9 mouse cellular contexts compared by ENCODE assay signal in genomic region chr7:27164112-27164947, GRCm38 (mm10). TPM values are rescaled to one million over a fixed set of nuclear protein-coding genes. Genes with fewer than 3 reads are reported as not detected.
DNase-seq lines count a peak whose midpoint lies in the region; ATAC-seq and TF ChIP-seq lines count a peak whose summit lies in the region.
"Had no signal": no experiment of that assay in that cellular context is flagged by ENCODE, and none has a peak within 500 bp of the region (broad histone marks: within the 10 kb centered on the region; RNA-seq: fewer than 3 reads in every experiment).

No protein-coding gene starts in this region.

- no peak for TF ChIP-seq POLR2A in cerebellum, adult 2 months (IDR thresholded peaks at IDR 0.05; ENCODE audit: borderline replicate concordance, insufficient read depth, low read length)

- H3K4me2 ChIP-seq in liver, embryonic 14.5 days (ENCODE audit: low read depth) = peak overlapping the region; percentile 8; the same call in 1 of the 2 replicates

- TF ChIP-seq EP300 in liver, embryonic 14.5 days (IDR thresholded peaks at IDR 0.05; ENCODE audit: low read depth) = no peak

- peak overlapping the region; percentile 95 for H3K4me3 ChIP-seq in cerebellum, adult 2 months (replicated peaks; ENCODE audit: insufficient read depth, low read depth, low read length)
- H3K4me3 ChIP-seq in hindbrain, embryonic 10.5 days = peak overlapping the region; percentile 69
- no peak overlapping the region for H3K4me3 ChIP-seq in liver, embryonic 14.5 days (ENCODE audit: insufficient read depth in 1 of 2, low read depth in 2 of 2, low read length in 2 of 2)

- H3K9me3 ChIP-seq in hindbrain, embryonic 10.5 days = no peaks in the 10 kb centered on the region
- no peaks in the 10 kb centered on the region for H3K9me3 ChIP-seq in liver, embryonic 14.5 days (ENCODE audit: control insufficient read depth, low read length)

- H3K36me3 ChIP-seq in hindbrain, embryonic 10.5 days = peaks cover 59% of the 10 kb centered on the region
- no peaks in the 10 kb centered on the region for H3K36me3 ChIP-seq in liver, embryonic 14.5 days (replicated peaks; ENCODE audit: control insufficient read depth, insufficient read depth, low read depth)

- ATAC-seq in liver, embryonic 14.5 days (ENCODE audit: insufficient read depth) = no peak
- no peak for ATAC-seq in megakaryocyte progenitor cell, adult 5-6 weeks (replicated peaks; ENCODE audit: poor library complexity)

- peak; percentile 47 for DNase-seq in layer of hippocampus, adult 11-12 months (ENCODE audit: low spot score)
- no peak for DNase-seq in layer of hippocampus, adult 9-10 months (ENCODE audit: low spot score)
- DNase-seq in cerebellum, adult 2 months = peak; percentile 62 to 70
- no peak for DNase-seq in hindbrain, embryonic 10.5 days (ENCODE audit: low spot score)
- no peak for DNase-seq in liver, embryonic 14.5 days (ENCODE audit: low read depth in 3 of 3, low spot score in 3 of 3)
- DNase-seq in urinary bladder, postnatal 14 days (ENCODE audit: low spot score) = no peak
- DNase-seq in thymus, adult 18-20 months = no peak

- H3K27ac ChIP-seq in cerebellum, adult 2 months (ENCODE audit: insufficient read depth, low read length) = no peak overlapping the region
- peak overlapping the region; percentile 99 for H3K27ac ChIP-seq in hindbrain, embryonic 10.5 days
- no peak overlapping the region for H3K27ac ChIP-seq in liver, embryonic 14.5 days

- no peak for TF ChIP-seq CTCF in cerebellum, adult 2 months (IDR thresholded peaks at IDR 0.05; ENCODE audit: borderline replicate concordance, insufficient read depth, low read depth, low read length)
- no peak for TF ChIP-seq CTCF in liver, embryonic 14.5 days (IDR thresholded peaks at IDR 0.05; ENCODE audit: low read depth)

- peaks cover 52% of the 10 kb centered on the region for H3K4me1 ChIP-seq in cerebellum, adult 2 months (ENCODE audit: control insufficient read depth, insufficient read depth, low read length)
- peaks cover 68% of the 10 kb centered on the region for H3K4me1 ChIP-seq in hindbrain, embryonic 10.5 days (replicated peaks)
- peaks cover 0 to 19% of the 10 kb centered on the region in 2 experiments; a peak in 3 of 4 replicates for H3K4me1 ChIP-seq in liver, embryonic 14.5 days (replicated peaks; ENCODE audit: control insufficient read depth in 2 of 2, insufficient read depth in 2 of 2, low read length in 1 of 2)

- H3K9ac ChIP-seq in liver, embryonic 14.5 days (replicated peaks) = no peak overlapping the region

- H3K27me3 ChIP-seq in cerebellum, adult 2 months (ENCODE audit: control insufficient read depth, insufficient read depth, low read length) = no peaks in the 10 kb centered on the region
- H3K27me3 ChIP-seq in hindbrain, embryonic 10.5 days (ENCODE audit: insufficient read depth, poor library complexity, severe bottlenecking) = no peaks in the 10 kb centered on the region
- no peaks in the 10 kb centered on the region for H3K27me3 ChIP-seq in liver, embryonic 14.5 days (ENCODE audit: control insufficient read depth, insufficient read depth, low read length)

- 40% methylated on average over 33 of the region's 33 CpGs for WGBS in cerebellum, adult 2 months
- WGBS in hindbrain, embryonic 10.5 days = 79% methylated on average over 33 of the region's 33 CpGs
- WGBS in liver, embryonic 14.5 days (ENCODE audit: insufficient replicate concordance) = 84% methylated on average over 33 of the region's 33 CpGs

RNA-seq across cellular contexts. Expression of gene Egln2, which starts 2.3 kb away (rescaled TPM):
- 115 and 120 TPM in 2 replicates for polyA plus RNA-seq in cerebellum, adult 2 months (2012; rRNA removed)
- 81.2 and 97.4 TPM in 2 replicates for polyA plus RNA-seq in hindbrain, embryonic 10.5 days (2016; fragmentation: Nextera tagmentation; extraction: Ambion mirVana)
- polyA plus RNA-seq in liver, embryonic 14.5 days (2012; rRNA removed) = 22.2 and 23.3 TPM in 2 replicates
- 11.7 and 13.8 TPM in 2 replicates for polyA plus RNA-seq in liver, embryonic 14.5 days (2014; fragmentation: Nextera tagmentation; extraction: Ambion mirVana)
- 7.8 and 7.9 TPM in 2 replicates for total RNA-seq in megakaryocyte progenitor cell, adult 5-6 weeks (2015)
- 26.2 and 26.3 TPM in 2 replicates for total RNA-seq in megakaryocyte progenitor cell, adult 5-6 weeks (2017)

RNA-seq across cellular contexts. Expression of gene Cyp2t4, which starts 10.8 kb away (rescaled TPM):
- polyA plus RNA-seq in cerebellum, adult 2 months (2012; rRNA removed) = not detected in 2 replicates
- polyA plus RNA-seq in hindbrain, embryonic 10.5 days (2016; fragmentation: Nextera tagmentation; extraction: Ambion mirVana) = 0.10 TPM in 1 of 2 replicates, not detected in the other
- polyA plus RNA-seq in liver, embryonic 14.5 days (2012; rRNA removed) = not detected in 2 replicates
- not detected in 2 replicates for polyA plus RNA-seq in liver, embryonic 14.5 days (2014; fragmentation: Nextera tagmentation; extraction: Ambion mirVana)
- not detected in 2 replicates for total RNA-seq in megakaryocyte progenitor cell, adult 5-6 weeks (2015)
- total RNA-seq in megakaryocyte progenitor cell, adult 5-6 weeks (2017) = not detected in 2 replicates
- polyA plus RNA-seq: large intestine, adult 2 months had no signal

RNA-seq across cellular contexts. Expression of gene Rab4b, which starts 14.4 kb away (rescaled TPM):
- polyA plus RNA-seq in cerebellum, adult 2 months (2012; rRNA removed) = 175 and 176 TPM in 2 replicates
- polyA plus RNA-seq in hindbrain, embryonic 10.5 days (2016; fragmentation: Nextera tagmentation; extraction: Ambion mirVana) = 66.0 and 92.2 TPM in 2 replicates
- polyA plus RNA-seq in liver, embryonic 14.5 days (2012; rRNA removed) = 15.2 and 15.9 TPM in 2 replicates
- 18.3 and 19.1 TPM in 2 replicates for polyA plus RNA-seq in liver, embryonic 14.5 days (2014; fragmentation: Nextera tagmentation; extraction: Ambion mirVana)
- total RNA-seq in megakaryocyte progenitor cell, adult 5-6 weeks (2015) = 43.2 and 43.5 TPM in 2 replicates
- total RNA-seq in megakaryocyte progenitor cell, adult 5-6 weeks (2017) = 8.5 and 9.8 TPM in 2 replicates

RNA-seq across cellular contexts. Expression of gene Gm21983, which starts 16.6 kb away (rescaled TPM):
- not detected in 2 replicates for polyA plus RNA-seq in cerebellum, adult 2 months (2012; rRNA removed)
- polyA plus RNA-seq in hindbrain, embryonic 10.5 days (2016; fragmentation: Nextera tagmentation; extraction: Ambion mirVana) = 0.20 TPM in 1 of 2 replicates, not detected in the other
- 0.04 TPM in 2 replicates for polyA plus RNA-seq in liver, embryonic 14.5 days (2012; rRNA removed)
- 0.28 TPM in 1 of 2 replicates, not detected in the other for polyA plus RNA-seq in liver, embryonic 14.5 days (2014; fragmentation: Nextera tagmentation; extraction: Ambion mirVana)
- not detected in 2 replicates for total RNA-seq in megakaryocyte progenitor cell, adult 5-6 weeks (2015)
- not detected in 2 replicates for total RNA-seq in megakaryocyte progenitor cell, adult 5-6 weeks (2017)
- polyA plus RNA-seq: large intestine, adult 2 months had no signal

RNA-seq across cellular contexts. Expression of gene Mia, which starts 16.6 kb away (rescaled TPM):
- polyA plus RNA-seq in cerebellum, adult 2 months (2012; rRNA removed) = 11.2 and 16.9 TPM in 2 replicates
- polyA plus RNA-seq in hindbrain, embryonic 10.5 days (2016; fragmentation: Nextera tagmentation; extraction: Ambion mirVana) = 1.2 and 2.2 TPM in 2 replicates
- polyA plus RNA-seq in liver, embryonic 14.5 days (2012; rRNA removed) = 0.55 and 0.67 TPM in 2 replicates
- 0.52 TPM in 1 of 2 replicates, not detected in the other for polyA plus RNA-seq in liver, embryonic 14.5 days (2014; fragmentation: Nextera tagmentation; extraction: Ambion mirVana)
- total RNA-seq in megakaryocyte progenitor cell, adult 5-6 weeks (2015) = 0.24 TPM in 1 of 2 replicates, not detected in the other
- not detected in 2 replicates for total RNA-seq in megakaryocyte progenitor cell, adult 5-6 weeks (2017)

Comparison
In these comparisons a context has a peak if more than half of its experiments do, and no peak if none do; other contexts are left out.
1. DNase-seq: peak in layer of hippocampus, adult 11-12 months (single experiment) and cerebellum, adult 2 months (2 of 2); none in layer of hippocampus, adult 9-10 months (single experiment), hindbrain, embryonic 10.5 days (single experiment), liver, embryonic 14.5 days (0 of 3), urinary bladder, postnatal 14 days (single experiment) and thymus, adult 18-20 months (0 of 2).
2. H3K4me3 ChIP-seq: peak in cerebellum, adult 2 months (single experiment) and hindbrain, embryonic 10.5 days (single experiment); none in liver, embryonic 14.5 days (0 of 2).